Mouse (Mus musculus) limb, embryonic 14.5 days (tissue): ENCODE measurements around the gene Sh2b3. TPM values are rescaled to one million over a fixed set of nuclear protein-coding genes. Genes with fewer than 3 reads are reported as not detected.
A peak's percentile ranks its signal among the peaks of the same experiment; 100 is the strongest.

Source experiments
- ATAC-seq: fragments of 200-750 bp; cut with Nextera tagmentation; 2 replicates; pipeline ENCODE4 v1.8.0; 2017; ENCODE audit warnings: low read depth, moderate number of reproducible peaks, moderate TSS enrichment; ENCODE audit not compliant: low FRiP score
- DNase-seq: peaks from one replicate; pipeline ENCODE4 v3.0.0-alpha.2; 2015; ENCODE audit warnings: low spot score
- H3K27ac ChIP-seq: fragments of 300-500 bp; sonication (generic); replicated peaks from 2 replicates; pipeline ENCODE4 v1.5.1; 2014; ENCODE audit warnings: low read depth, mild to moderate bottlenecking, low read length, moderate library complexity, mixed read lengths
- H3K27me3 ChIP-seq: fragments of 300-500 bp; sonication (generic); 2 replicates; pipeline ENCODE4 v1.6.1; 2014; ENCODE audit warnings: low read length, mixed read lengths; ENCODE audit not compliant: control insufficient read depth, insufficient read depth
- H3K36me3 ChIP-seq: fragments of 300-500 bp; sonication (generic); 2 replicates; pipeline ENCODE4 v1.6.1; 2014; ENCODE audit warnings: mild to moderate bottlenecking, low read length, moderate library complexity, mixed read lengths; ENCODE audit not compliant: control insufficient read depth, insufficient read depth
- H3K4me1 ChIP-seq: fragments of 300-500 bp; sonication (generic); 2 replicates; pipeline ENCODE4 v1.6.1; 2014; ENCODE audit warnings: antibody characterized with exemption, low read length, mixed read lengths; ENCODE audit not compliant: control insufficient read depth, insufficient read depth
- H3K4me2 ChIP-seq: fragments of 300-500 bp; sonication (generic); replicated peaks from 2 replicates; pipeline ENCODE4 v1.6.1; 2014; ENCODE audit warnings: low read depth, mild to moderate bottlenecking, low read length, moderate library complexity; ENCODE audit not compliant: severe bottlenecking
- H3K4me3 ChIP-seq: fragments of 300-500 bp; sonication (generic); replicated peaks from 2 replicates; pipeline ENCODE4 v1.5.1; 2014; ENCODE audit warnings: low read length
- H3K9ac ChIP-seq: fragments of 300-500 bp; sonication (generic); 2 replicates; pipeline ENCODE4 v1.6.1; 2014; ENCODE audit warnings: mild to moderate bottlenecking, low read depth, low read length, moderate library complexity; ENCODE audit not compliant: severe bottlenecking
- H3K9me3 ChIP-seq: fragments of 300-500 bp; sonication (generic); 2 replicates; pipeline ENCODE4 v1.6.1; 2016; ENCODE audit warnings: low read length; ENCODE audit not compliant: control insufficient read depth
- POLR2A ChIP-seq: fragments of 200-500 bp; IDR thresholded peaks from 2 replicates; pipeline ENCODE4 v1.8.0; 2012; ENCODE audit warnings: inconsistent platforms, mild to moderate bottlenecking, moderate library complexity, borderline replicate concordance; ENCODE audit not compliant: insufficient read depth, insufficient read length; ENCODE audit errors: extremely low read depth
- WGBS: fragments of 180-500 bp; shearing (Covaris S2); extraction: QIAGEN DNeasy Blood & Tissue Kit; methylation state at CpG from one replicate; pipeline ENCODE4 v1.1.7; 2014; 5-methylcytosine and 5-hydroxymethylcytosine counted together
- polyA plus RNA-seq, 2 experiments: library from polyadenylated mRNA; depleted of rRNA in 1 of 2; stranded (reverse) in 1 of 2; unstranded in 1 of 2; fragments of >200 nt; fragmentation: Nextera tagmentation in 1 of 2; extraction: Ambion mirVana in 1 of 2; gene quantifications; 2 replicates each; pipeline versions ENCODE4 v1.2.1 to v1.2.3; 2012 to 2014

Sh2b3 gene
- polyA plus RNA-seq, 2 experiments: 18.5 to 24.1 TPM

DNA sequence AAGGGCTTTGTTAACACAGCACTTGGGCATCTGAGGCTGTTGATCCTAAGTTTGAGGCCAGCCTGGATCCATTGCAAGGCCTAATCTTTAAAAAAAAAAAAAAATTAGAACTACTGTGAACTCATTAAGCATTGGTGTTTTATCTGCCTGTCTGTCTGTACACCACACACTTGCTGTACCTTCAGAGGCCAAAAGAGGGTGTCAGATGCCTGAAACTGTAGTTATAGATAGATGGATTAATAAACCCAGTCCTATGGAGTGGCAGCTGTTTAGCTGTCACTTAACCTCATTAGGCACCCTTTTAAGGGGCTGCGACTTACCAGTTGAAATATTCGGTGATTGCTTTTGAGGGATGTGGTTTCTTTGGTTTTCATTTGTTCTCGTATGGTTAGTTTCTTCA, 41.6 kb downstream of the Sh2b3 start:
- no peak overlapping the region for H3K9ac ChIP-seq
- peaks cover 79% of the 10 kb centered on the region for H3K36me3 ChIP-seq
- ATAC-seq (no peak), DNase-seq (no peak)
- TF ChIP-seq POLR2A: no peak
- no peaks in the 10 kb centered on the region for H3K27me3 ChIP-seq
- no peaks in the 10 kb centered on the region for H3K9me3 ChIP-seq
- WGBS: 82% methylated on average over 3 of the region's 3 CpGs
- H3K4me1 ChIP-seq: no peaks in the 10 kb centered on the region
- no peak overlapping the region for H3K4me2 ChIP-seq
- H3K4me3 ChIP-seq: no peak overlapping the region
- H3K27ac ChIP-seq: no peak overlapping the region

- no peak overlapping the region for H3K9ac ChIP-seq
- H3K4me2 ChIP-seq: no peak overlapping the region
- DNase-seq (no peak), ATAC-seq (no peak)
- no peak overlapping the region for H3K4me3 ChIP-seq
- no peaks in the 10 kb centered on the region for H3K27me3 ChIP-seq
- WGBS: 89% methylated on average over 5 of the region's 5 CpGs
- TF ChIP-seq POLR2A: no peak
- H3K36me3 ChIP-seq: peaks cover 77% of the 10 kb centered on the region
- no peaks in the 10 kb centered on the region for H3K4me1 ChIP-seq
- H3K9me3 ChIP-seq: no peaks in the 10 kb centered on the region
- no peak overlapping the region for H3K27ac ChIP-seq
Observed at GRCm38 (mm10) chr5:121791026-121791425, 46.4 kb downstream of the Sh2b3 start.

- no peak for TF ChIP-seq POLR2A
- WGBS: 71% methylated on average over 10 of the region's 10 CpGs
- no peak overlapping the region for H3K4me2 ChIP-seq
- no peaks in the 10 kb centered on the region for H3K4me1 ChIP-seq
- DNase-seq (peak; percentile 53), ATAC-seq (peak; percentile 41; the same call in 1 of the 2 replicates)
- no peak overlapping the region for H3K4me3 ChIP-seq
- H3K27ac ChIP-seq: no peak overlapping the region
- peaks cover 87% of the 10 kb centered on the region for H3K36me3 ChIP-seq
- no peaks in the 10 kb centered on the region for H3K27me3 ChIP-seq
- H3K9ac ChIP-seq: no peak overlapping the region
- H3K9me3 ChIP-seq: no peaks in the 10 kb centered on the region
Observed at GRCm38 (mm10) chr5:121783862-121784500, 53.5 kb downstream of the Sh2b3 start.

- Histone ChIP-seq H3K27me3 (no peaks in the 10 kb centered on the region), H3K9ac (no peak overlapping the region), H3K4me3 (no peak overlapping the region), H3K4me2 (no peak overlapping the region), H3K9me3 (no peaks in the 10 kb centered on the region), H3K36me3 (peaks cover 90% of the 10 kb centered on the region), H3K27ac (no peak overlapping the region), H3K4me1 (no peaks in the 10 kb centered on the region)
- WGBS: 69% methylated on average over 4 of the region's 4 CpGs
- DNase-seq (no peak), ATAC-seq (no peak)
- no peak for TF ChIP-seq POLR2A
Observed at GRCm38 (mm10) chr5:121782467-121782866, 55.0 kb downstream of the Sh2b3 start.

- no peak overlapping the region for H3K9ac ChIP-seq
- no peaks in the 10 kb centered on the region for H3K9me3 ChIP-seq
- ATAC-seq (no peak), DNase-seq (no peak)
- H3K27ac ChIP-seq: no peak overlapping the region
- H3K4me1 ChIP-seq: peaks cover 10% of the 10 kb centered on the region; the same call in 1 of the 2 replicates
- H3K4me3 ChIP-seq: no peak overlapping the region
- no peak overlapping the region for H3K4me2 ChIP-seq
- H3K27me3 ChIP-seq: no peaks in the 10 kb centered on the region
- H3K36me3 ChIP-seq: peaks cover 83% of the 10 kb centered on the region
- 88% methylated on average over 5 of the region's 5 CpGs for WGBS
- no peak for TF ChIP-seq POLR2A
Observed at GRCm38 (mm10) chr5:121780180-121780579, 57.3 kb downstream of the Sh2b3 start.
